Mouse (Mus musculus) liver, postnatal 0 days (tissue): ENCODE results near the gene Astn2.

Experiments
- CTCF ChIP-seq: sonication (generic); IDR thresholded peaks from 2 replicates; pipeline ENCODE4 v1.5.1; 2016; ENCODE audit warnings: antibody characterized with exemption, low read depth
- EP300 ChIP-seq: IDR thresholded peaks from 2 replicates; pipeline ENCODE4 v1.6.1; 2016; ENCODE audit warnings: antibody characterized with exemption, low read depth, mild to moderate bottlenecking

GRCm38 (mm10) chr4:65958369-65959187 is 445.8 kb downstream of the Astn2 start:
- no peak for TF ChIP-seq CTCF
- no peak for TF ChIP-seq EP300
